Mouse (Mus musculus) retina, embryonic 14.5 days (tissue): ENCODE data around the gene Myom1.

ENCODE experiments used
- DNase-seq: peaks from one replicate; pipeline ENCODE4 v3.0.0-alpha.2; 2015; ENCODE audit warnings: low spot score

The Myom1 gene

DNA sequence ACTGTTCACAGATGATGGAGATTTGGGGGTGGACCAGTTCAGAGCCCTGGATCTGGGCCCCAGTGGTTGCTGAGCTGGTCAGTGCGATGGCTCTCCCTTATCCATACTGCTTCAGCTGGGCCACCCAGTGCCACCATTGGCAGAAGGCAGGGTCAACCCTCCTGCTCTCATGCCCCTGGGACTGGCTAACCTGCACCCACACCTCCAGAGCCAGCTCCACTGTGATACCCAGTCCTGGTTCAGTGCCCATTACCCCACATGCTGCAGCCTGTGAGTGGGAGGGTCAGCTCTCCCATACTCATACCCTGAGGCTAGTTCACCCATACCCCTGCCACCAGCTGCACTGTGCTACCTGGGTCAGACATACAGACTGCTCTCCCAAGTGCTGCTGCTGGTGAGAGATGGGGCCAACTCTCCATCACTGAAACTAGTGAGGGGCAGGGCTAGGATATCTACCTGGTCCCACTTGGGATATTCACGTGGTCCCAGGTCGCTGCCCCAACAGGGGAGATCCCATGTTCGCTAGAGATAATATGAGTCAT is 15.1 kb downstream of the Myom1 start:
- no peak for DNase-seq

DNA sequence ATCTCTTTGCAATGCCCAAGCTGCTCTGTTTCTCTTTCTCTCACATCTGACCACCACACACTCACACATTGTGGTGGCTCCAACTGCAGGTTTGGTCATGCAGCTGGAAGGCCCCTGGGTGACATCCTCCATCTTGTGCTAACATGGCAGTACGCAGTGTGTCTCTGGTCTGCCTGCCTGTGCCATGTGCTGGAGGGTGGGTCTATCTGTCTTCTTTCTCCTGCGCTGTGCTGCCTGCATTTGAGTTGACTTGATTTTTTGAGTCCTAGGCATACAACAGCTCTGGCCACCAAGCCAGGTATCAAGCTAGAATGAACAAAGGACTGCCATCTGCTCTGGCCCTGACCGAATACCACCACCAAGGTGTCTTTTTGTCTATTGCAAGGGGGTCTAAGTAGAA is 15.7 kb downstream of the Myom1 start:
- DNase-seq, result no peak

DNA sequence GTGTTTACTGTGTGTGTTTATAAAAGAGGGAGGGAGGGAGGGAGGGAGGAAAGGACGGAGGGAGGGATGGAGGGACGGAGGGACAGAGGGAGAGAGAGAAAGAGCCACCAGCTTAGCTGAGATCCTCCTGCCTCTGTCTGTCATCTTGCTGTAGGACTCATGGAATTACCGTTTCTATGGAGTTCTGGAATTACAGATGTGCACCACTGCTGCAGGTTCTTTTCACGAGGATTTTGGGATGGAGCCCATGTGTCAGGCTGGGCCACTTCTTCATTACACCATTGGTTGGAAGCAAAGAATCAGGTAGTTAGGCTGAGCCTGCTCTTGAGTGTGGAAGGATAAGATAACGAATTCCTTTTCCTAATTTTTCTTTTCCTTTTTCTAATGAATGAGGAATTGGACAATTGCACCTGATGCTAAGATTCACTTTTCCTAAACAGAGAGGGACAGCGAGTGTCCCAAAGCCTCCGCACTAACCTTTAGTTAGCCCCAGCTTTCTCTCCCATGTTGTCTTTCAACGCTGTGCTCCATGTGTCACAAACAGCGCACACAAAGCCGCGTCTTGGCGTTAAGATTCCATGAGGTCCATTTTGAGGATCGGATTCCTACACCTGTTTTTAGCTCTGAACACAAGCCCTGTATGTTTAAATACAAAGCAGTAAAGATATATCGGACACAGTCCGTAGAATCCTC is 16.3 kb downstream of the Myom1 start:
- DNase-seq, result no peak

- DNase-seq, result no peak
These were observed 16.8 kb downstream of the Myom1 start for GRCm38 (mm10) chr17:71019309-71019655.

DNA sequence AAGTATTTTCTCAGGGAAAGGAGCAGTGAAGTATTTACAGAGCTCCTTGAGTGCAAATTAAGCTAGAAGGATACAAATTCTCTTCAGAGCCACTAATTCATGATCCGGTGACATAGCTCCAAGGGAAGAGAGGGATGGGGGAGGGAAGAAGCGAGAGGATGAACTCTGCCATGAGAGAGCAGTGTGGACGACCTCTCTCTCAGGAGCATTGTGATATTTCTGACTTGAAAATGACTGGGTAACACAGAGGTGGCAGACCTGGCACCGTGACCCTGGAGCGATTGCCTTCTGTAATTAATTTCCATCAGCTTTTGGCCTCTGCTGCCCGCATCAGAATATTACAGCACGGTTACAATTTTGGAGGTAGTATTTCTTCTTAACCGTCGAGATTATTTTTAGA is 17.4 kb downstream of the Myom1 start:
- DNase-seq, result no peak

DNA sequence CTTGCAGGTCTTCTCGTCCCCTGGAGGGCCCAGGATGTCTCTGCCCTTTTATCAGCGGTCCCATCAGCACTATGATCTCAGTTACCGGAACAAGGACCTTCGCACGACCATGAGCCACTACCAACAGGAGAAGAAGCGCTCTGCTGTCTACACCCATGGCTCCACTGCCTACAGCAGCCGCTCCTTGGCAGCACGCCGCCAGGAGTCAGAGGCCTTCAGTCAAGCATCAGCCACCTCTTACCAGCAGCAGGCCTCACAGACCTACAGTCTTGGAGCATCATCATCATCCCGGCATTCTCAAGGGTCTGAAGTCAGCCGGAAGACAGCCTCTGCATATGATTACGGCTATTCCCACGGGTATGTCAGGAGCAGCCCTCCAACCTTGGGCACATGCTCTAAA is 20.4 kb downstream of the Myom1 start:
- no peak for DNase-seq

DNA sequence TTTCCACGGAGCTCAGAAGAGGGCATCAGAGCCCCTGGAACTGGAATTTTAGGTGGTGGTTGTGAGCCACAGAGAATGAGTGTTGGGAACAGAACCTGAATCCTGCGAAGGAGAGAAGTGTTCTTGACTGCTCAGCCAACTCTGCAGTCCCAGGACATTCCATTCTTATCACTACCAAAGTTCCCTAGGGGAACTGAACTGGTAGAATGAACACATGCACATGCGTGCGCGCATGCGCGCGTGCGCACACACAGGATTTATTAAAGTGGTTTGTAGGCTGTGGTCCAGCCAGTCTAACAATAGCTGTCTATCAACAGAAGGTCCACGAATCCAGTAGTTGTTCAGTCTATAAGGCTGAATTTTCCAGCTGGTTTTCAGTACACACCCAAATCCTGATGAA is 21.6 kb downstream of the Myom1 start:
- no peak for DNase-seq

GRCm38 (mm10) chr17:71025922-71026321 is 23.5 kb downstream of the Myom1 start:
- DNase-seq, result no peak

DNA sequence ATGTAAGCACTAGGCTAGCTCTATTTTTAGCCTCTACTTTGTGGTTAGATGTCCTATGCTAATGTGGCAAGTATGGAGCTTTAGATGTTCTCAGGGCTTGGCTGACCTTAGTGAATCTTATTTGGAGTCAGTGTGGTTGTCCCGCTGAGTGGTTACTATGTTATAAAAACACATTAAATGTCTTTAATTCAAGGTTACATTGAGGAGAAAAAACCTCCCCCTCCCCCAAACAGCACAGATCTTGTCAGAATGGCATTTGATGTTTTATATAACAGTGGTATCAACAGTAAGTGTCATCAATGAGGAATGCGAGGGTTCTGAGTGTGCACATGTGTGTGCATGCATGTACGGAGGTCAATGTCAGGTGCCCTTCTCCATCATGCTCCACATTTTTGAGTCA is 24.8 kb downstream of the Myom1 start:
- no peak for DNase-seq

GRCm38 (mm10) chr17:71032719-71033118 is 30.3 kb downstream of the Myom1 start:
- no peak for DNase-seq

- no peak for DNase-seq
These were observed 32.0 kb downstream of the Myom1 start for GRCm38 (mm10) chr17:71034472-71034871.

DNA sequence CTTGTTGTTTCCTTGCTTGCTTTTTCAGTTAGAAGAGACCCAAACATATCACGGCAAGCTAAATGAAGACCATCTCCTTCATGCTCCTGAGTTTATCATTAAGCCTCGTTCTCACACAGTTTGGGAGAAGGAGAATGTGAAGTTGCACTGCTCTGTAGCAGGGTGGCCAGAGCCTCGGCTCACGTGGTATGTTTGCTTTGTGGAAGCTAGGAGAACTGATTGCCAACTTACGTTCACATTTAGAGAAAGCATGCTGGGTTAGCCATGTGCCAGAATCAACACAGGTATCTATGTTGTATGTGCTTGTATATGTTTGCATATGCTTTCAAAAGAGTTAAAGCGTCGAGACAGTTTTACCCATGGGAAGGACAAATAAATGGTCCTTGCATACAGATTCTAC is 34.8 kb downstream of the Myom1 start:
- DNase-seq, result no peak

DNA sequence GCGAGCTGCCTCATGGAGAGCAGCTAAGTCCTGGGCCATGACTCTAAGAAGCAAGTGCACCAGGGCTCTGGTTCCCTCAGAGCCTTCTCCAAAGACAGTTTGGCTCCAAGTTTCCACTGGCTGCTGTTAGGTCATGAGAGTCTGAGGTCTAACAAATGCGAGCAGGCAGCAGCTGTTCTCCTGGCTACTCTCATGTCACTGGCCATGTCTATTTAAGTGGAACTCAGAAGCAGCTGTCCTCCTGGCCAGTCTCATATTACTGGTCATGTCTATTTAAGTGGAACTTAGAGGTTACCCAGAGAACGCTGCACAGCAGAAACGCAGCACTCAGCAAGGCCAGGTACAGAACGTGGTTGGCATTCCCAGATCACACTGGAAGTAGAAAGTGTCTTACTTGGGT is 36.4 kb downstream of the Myom1 start:
- no peak for DNase-seq

- no peak for DNase-seq
These were observed 37.6 kb downstream of the Myom1 start for GRCm38 (mm10) chr17:71039851-71040581.

GRCm38 (mm10) chr17:71040582-71040880 is 38.1 kb downstream of the Myom1 start:
- DNase-seq, result no peak

DNA sequence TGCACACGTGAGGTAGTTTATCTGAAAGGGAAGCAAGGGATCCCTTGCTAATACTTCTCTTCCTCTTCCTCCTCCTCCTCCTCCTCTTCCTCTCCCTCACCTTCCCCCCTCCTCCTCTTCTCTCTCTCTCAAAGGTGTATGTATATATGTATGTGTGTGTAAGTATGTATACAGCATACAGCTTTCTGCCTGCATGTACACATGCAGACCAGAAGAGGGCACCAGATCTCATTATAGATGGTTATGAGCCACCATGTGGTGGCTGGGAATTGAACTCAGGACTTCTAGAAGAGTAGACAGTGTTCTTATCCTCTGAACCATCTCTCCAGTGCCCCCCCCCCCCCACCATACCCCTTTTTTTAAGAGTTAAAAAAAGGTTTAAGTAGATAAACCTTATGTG is 40.2 kb downstream of the Myom1 start:
- no peak for DNase-seq

DNA sequence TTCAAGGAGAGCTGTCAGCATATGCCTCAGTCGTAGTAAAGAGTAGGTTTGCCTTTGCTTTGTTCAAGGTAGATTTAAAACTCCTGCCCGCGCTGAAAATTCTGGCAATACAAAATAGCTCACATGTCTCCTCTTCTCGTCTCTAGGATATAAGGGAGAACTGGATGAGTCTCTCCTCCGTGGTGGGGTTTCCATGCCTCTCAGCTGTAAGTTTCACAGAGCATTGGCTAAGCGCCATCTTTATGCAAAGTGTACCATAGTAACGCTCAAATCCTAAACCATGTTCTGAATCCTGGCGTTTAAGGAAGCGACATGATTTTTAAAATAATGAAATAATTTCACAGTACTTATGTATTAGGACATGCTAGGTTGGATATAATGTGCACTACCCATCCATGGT is 43.2 kb downstream of the Myom1 start:
- no peak for DNase-seq

- DNase-seq, result no peak
These were observed 44.4 kb downstream of the Myom1 start for GRCm38 (mm10) chr17:71046856-71047255.

- no peak for DNase-seq
These were observed 46.9 kb downstream of the Myom1 start for GRCm38 (mm10) chr17:71049292-71049691.

GRCm38 (mm10) chr17:71053134-71053708 is 50.8 kb downstream of the Myom1 start:
- no peak for DNase-seq

DNA sequence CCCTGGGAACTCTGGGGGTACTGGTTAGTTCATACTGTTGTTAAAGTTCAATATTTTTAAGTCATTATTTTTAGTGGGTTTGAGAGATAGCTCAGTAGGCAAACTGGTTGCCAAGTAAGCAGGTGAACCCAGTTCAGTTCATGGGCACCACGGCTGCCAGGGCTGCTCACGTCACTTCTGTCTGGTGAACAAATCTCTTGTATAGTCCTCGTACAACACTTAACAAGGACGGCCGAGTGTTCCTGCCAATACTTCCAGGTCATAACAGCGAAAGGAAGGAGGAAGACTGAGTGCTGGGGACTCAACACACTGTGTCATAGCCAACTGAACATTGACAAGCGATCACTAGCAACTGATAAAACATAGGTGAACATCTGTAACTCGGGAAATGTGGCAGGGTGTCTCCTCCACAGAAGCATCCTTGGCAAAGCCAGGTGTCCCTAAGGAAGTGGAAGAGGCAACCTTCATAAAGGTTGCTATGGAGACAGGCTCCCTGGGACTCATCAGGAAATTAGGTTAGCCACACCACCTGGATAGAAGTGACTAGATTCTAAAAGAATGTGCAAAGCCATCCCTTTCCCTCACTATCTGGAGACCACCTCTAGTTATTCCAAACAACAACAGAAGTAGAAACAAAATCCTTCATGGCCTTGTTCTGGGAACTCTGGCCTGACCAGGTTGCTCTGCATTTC is 52.9 kb downstream of the Myom1 start:
- no peak for DNase-seq

DNA sequence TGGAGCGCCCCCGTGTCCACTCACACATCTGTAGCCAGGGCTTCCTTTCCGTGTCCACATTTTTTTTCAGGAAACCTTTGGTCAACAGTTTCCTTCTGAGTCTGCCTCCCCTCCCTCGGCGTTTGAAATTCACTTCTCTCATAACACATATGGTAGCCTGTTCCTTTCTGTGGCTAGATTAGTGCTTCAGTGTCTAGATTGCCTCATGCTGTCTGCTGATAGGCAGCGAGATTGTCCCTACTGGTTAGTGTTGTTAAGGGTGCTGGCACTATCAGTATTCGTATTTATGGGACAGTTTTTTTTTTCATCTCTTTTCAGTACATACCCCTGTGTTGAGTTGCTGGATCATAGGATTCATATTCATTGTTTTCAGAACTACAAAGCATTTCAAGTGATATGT is 54.0 kb downstream of the Myom1 start:
- DNase-seq, result no peak

- DNase-seq, result no peak
These were observed 55.3 kb downstream of the Myom1 start for GRCm38 (mm10) chr17:71057758-71058157.
